Mouse (Mus musculus): ENCODE results near the gene Lurap1l. TPM values are rescaled to one million over a fixed set of nuclear protein-coding genes. Genes with fewer than 3 reads are reported as not detected.
"Not testable (repeated sequence)": the region's sequence is repeated elsewhere in the genome, so short reads cannot be mapped to it uniquely, and the experiment has no call there.

Gene Lurap1l
- polyA plus RNA-seq, 1 experiment from 2014 or later: 23.1 TPM

DNA sequence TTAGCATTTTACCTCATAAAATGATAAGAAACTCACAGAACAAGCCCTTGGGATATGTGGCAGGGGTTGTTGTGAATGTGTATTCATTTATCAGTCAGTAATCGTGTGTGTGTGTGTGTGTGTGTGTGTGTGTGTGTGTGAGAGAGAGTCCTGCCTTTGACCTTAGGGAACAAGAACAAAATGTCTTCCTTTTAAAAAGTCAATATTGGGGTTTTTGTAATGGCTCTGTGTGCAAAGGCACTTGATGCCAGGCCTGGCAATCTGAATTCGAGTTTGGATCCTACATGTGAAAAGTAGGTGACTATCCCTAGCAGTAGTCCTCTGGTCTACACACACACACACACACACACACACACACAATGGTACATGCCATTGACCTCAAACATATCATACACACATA lies 4.8 kb downstream of the Lurap1l start:
- 59% methylated on average over 2 of the region's 2 CpGs for WGBS
- no peak for TF ChIP-seq CTCF (IDR thresholded peaks at IDR 0.05; ENCODE audit: low read depth)
- Histone ChIP-seq H3K27ac (ENCODE audit: low read depth, low read length) (no peak overlapping the region), H3K4me1 (replicated peaks; ENCODE audit: control insufficient read depth, insufficient read depth, low read length) (no peaks in the 10 kb centered on the region), H3K4me3 (ENCODE audit: low read depth, low read length) (no peak overlapping the region), H3K9ac (ENCODE audit: low read depth, low read length) (no peak overlapping the region), H3K9me3 (ENCODE audit: control insufficient read depth) (no peaks in the 10 kb centered on the region), H3K27me3 (replicated peaks; ENCODE audit: control insufficient read depth, insufficient read depth, low read length) (no peaks in the 10 kb centered on the region), H3K36me3 (ENCODE audit: control insufficient read depth, insufficient read depth) (no peaks in the 10 kb centered on the region), H3K4me2 (replicated peaks; ENCODE audit: low read depth) (no peak overlapping the region)
- ATAC-seq: no peak

DNA sequence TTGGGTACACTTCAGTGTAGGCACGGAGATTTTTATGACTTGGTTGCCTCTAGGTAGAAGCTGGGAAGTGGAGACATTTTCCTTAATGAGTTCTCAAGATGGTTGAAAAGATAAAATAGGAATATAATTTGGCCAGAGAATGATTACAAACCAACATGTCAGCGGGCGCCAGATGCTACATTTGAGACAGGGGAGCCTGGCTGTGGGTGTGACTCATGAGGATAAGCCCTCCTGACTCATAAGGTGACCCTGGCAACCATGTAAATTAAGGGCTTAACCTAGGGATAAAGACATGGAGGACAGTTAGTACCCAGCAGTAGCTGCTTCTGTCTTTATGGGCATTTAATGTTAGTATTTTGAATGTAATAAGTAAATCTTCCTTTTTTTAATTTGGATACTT lies 6.2 kb downstream of the Lurap1l start:
- no peak overlapping the region for H3K9ac ChIP-seq (ENCODE audit: low read depth, low read length)
- H3K27ac ChIP-seq (ENCODE audit: low read depth, low read length): no peak overlapping the region
- H3K27me3 ChIP-seq (replicated peaks; ENCODE audit: control insufficient read depth, insufficient read depth, low read length): no peaks in the 10 kb centered on the region
- ATAC-seq: no peak
- no peaks in the 10 kb centered on the region for H3K4me1 ChIP-seq (replicated peaks; ENCODE audit: control insufficient read depth, insufficient read depth, low read length)
- WGBS: 70% methylated on average over 3 of the region's 3 CpGs
- TF ChIP-seq CTCF (IDR thresholded peaks at IDR 0.05; ENCODE audit: low read depth): no peak
- no peaks in the 10 kb centered on the region for H3K36me3 ChIP-seq (ENCODE audit: control insufficient read depth, insufficient read depth)
- H3K9me3 ChIP-seq (ENCODE audit: control insufficient read depth): no peaks in the 10 kb centered on the region
- no peak overlapping the region for H3K4me2 ChIP-seq (replicated peaks; ENCODE audit: low read depth)
- no peak overlapping the region for H3K4me3 ChIP-seq (ENCODE audit: low read depth, low read length)

- not testable (repeated sequence) for ATAC-seq; H3K4me3 ChIP-seq (ENCODE audit: low read depth, low read length)
Observed at GRCm38 (mm10) chr4:80917128-80917527, 6.7 kb downstream of the Lurap1l start.

DNA sequence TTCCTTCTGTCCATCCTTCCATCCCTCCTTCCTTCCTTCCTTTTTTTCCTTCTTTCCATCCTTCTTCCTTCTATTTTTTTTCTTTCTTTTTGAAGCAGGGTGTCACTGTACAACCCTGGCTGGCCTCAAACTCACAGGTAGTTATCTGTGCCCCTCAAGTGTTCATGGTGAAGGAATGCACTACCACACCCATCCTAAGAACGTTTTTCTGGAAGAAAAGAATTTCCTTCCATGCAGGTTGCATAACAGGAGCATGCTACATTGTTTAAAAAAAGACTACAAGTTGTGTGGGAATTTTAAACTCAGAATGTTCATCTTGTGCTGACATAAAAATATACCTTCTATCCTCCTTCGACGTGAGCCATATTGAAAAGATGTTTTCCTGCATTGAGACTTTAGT lies 7.4 kb downstream of the Lurap1l start:
- H3K27ac ChIP-seq (ENCODE audit: low read depth, low read length): no peak overlapping the region
- TF ChIP-seq CTCF (IDR thresholded peaks at IDR 0.05; ENCODE audit: low read depth): no peak
- no peak overlapping the region for H3K4me2 ChIP-seq (replicated peaks; ENCODE audit: low read depth)
- H3K4me1 ChIP-seq (replicated peaks; ENCODE audit: control insufficient read depth, insufficient read depth, low read length): no peaks in the 10 kb centered on the region
- 71% methylated on average over 3 of the region's 3 CpGs for WGBS
- no peak overlapping the region for H3K9ac ChIP-seq (ENCODE audit: low read depth, low read length)
- no peak for ATAC-seq
- no peaks in the 10 kb centered on the region for H3K9me3 ChIP-seq (ENCODE audit: control insufficient read depth)
- H3K27me3 ChIP-seq (replicated peaks; ENCODE audit: control insufficient read depth, insufficient read depth, low read length): no peaks in the 10 kb centered on the region
- H3K36me3 ChIP-seq (ENCODE audit: control insufficient read depth, insufficient read depth): no peaks in the 10 kb centered on the region
- no peak overlapping the region for H3K4me3 ChIP-seq (ENCODE audit: low read depth, low read length)

More at GRCm38 (mm10) chr4:80917128-80917527, 6.7 kb downstream of the Lurap1l start:
- 59% methylated on average over 1 of the region's 1 CpGs for WGBS
- not testable (repeated sequence) for H3K27me3 ChIP-seq (replicated peaks; ENCODE audit: control insufficient read depth, insufficient read depth, low read length); H3K36me3 ChIP-seq (ENCODE audit: control insufficient read depth, insufficient read depth); H3K27ac ChIP-seq (ENCODE audit: low read depth, low read length); H3K9ac ChIP-seq (ENCODE audit: low read depth, low read length); H3K4me1 ChIP-seq (replicated peaks; ENCODE audit: control insufficient read depth, insufficient read depth, low read length); H3K4me2 ChIP-seq (replicated peaks; ENCODE audit: low read depth); H3K9me3 ChIP-seq (ENCODE audit: control insufficient read depth)

DNA sequence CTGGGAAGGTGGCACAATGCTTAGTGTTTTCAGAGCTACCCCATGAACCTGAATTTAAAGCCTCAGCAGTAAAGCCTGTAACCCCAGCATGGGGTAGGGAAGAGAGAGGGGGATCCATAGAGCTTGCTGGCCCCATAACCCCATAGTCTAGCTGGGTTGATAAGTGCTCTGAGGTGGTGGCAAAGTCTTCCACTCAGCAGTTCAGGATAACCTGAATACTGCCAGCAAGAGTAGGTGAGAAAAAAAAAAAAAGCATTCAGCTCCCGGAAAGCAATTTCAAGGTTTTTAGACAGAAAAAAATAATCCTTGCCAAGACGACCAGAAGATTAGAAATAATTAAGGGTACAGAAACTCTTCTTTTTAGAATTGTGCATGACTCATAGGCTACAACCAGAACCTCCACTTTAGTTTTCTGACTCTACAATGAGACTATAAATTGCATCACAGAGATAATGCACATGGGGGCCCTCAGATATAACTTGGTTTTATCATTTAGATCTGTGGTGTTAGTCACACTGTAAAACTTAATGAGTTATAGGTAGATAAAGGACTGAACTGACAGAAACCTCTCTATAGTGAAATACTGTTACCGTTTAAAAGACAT lies 8.2 kb downstream of the Lurap1l start:
- no peak overlapping the region for H3K27ac ChIP-seq (ENCODE audit: low read depth, low read length)
- TF ChIP-seq CTCF (IDR thresholded peaks at IDR 0.05; ENCODE audit: low read depth): no peak
- ATAC-seq: no peak

DNA sequence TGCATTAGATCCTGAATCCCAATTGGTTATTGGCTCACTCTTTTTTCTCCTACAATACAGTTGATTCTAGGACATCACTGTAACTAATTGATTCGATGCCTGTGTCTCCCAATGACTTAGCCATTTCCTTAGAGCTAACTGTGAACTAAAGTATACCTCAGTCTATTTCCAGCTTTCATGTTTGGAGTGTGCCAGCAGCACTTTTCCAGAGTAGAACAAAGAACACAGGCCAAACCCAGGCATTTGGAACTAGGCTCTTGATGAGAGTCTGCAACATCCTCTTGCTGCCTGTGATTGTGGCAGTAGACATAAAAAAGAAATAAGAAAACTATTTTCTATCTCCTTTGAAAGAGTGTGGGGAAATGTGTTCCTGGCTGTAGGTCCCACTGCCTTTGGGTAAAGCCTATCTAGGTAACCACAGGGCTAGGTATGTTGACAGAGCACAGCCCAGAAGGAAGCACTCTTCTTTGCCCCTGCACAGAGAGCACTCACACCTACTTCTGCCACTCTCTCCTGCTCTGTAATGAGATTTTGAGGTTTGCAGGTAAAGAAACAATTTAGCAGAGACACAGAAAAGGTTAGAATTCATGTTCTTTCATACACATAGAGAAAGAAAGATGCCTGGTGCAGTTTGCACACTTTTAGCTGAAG lies 8.9 kb downstream of the Lurap1l start:
- WGBS: 68% methylated on average over 1 of the region's 1 CpGs
- H3K4me2 ChIP-seq (replicated peaks; ENCODE audit: low read depth): no peak overlapping the region
- H3K27ac ChIP-seq (ENCODE audit: low read depth, low read length): no peak overlapping the region
- H3K9me3 ChIP-seq (ENCODE audit: control insufficient read depth): no peaks in the 10 kb centered on the region
- H3K27me3 ChIP-seq (replicated peaks; ENCODE audit: control insufficient read depth, insufficient read depth, low read length): no peaks in the 10 kb centered on the region
- H3K4me3 ChIP-seq (ENCODE audit: low read depth, low read length): no peak overlapping the region
- no peaks in the 10 kb centered on the region for H3K4me1 ChIP-seq (replicated peaks; ENCODE audit: control insufficient read depth, insufficient read depth, low read length)
- no peak overlapping the region for H3K9ac ChIP-seq (ENCODE audit: low read depth, low read length)
- no peak for ATAC-seq
- no peak for TF ChIP-seq CTCF (IDR thresholded peaks at IDR 0.05; ENCODE audit: low read depth)
- no peaks in the 10 kb centered on the region for H3K36me3 ChIP-seq (ENCODE audit: control insufficient read depth, insufficient read depth)

More for the DNA sequence above, 8.2 kb downstream of the Lurap1l start:
- no peak overlapping the region for H3K4me3 ChIP-seq (ENCODE audit: low read depth, low read length)
- no peak overlapping the region for H3K9ac ChIP-seq (ENCODE audit: low read depth, low read length)
- WGBS: 39% methylated on average over 3 of the region's 3 CpGs
- peak overlapping the region; percentile 17 for H3K4me2 ChIP-seq (replicated peaks; ENCODE audit: low read depth)
- no peaks in the 10 kb centered on the region for H3K9me3 ChIP-seq (ENCODE audit: control insufficient read depth)
- no peaks in the 10 kb centered on the region for H3K4me1 ChIP-seq (replicated peaks; ENCODE audit: control insufficient read depth, insufficient read depth, low read length)
- no peaks in the 10 kb centered on the region for H3K36me3 ChIP-seq (ENCODE audit: control insufficient read depth, insufficient read depth)
- no peaks in the 10 kb centered on the region for H3K27me3 ChIP-seq (replicated peaks; ENCODE audit: control insufficient read depth, insufficient read depth, low read length)

All from intestine, postnatal 0 days (tissue).